Mouse (Mus musculus): ENCODE measurements around the gene Pck2. TPM values are rescaled to one million over a fixed set of nuclear protein-coding genes. Genes with fewer than 3 reads are reported as not detected.

Pck2 gene
- polyA plus RNA-seq, 1 experiment from 2014 or later: 20.4 TPM

GRCm38 (mm10) chr14:55544334-55544733, 4.3 kb downstream of the Pck2 start:
- H3K27ac ChIP-seq (replicated peaks; ENCODE audit: low read depth, low read length): no peak overlapping the region
- ATAC-seq (ENCODE audit: insufficient number of reproducible peaks, low FRiP score, low TSS enrichment, low read depth) (no peak), DNase-seq (ENCODE audit: low spot score) (no peak)
- H3K9ac ChIP-seq (ENCODE audit: low read length): no peak overlapping the region
- peaks cover 11% of the 10 kb centered on the region; the same call in 1 of the 2 replicates for H3K36me3 ChIP-seq (ENCODE audit: control insufficient read depth, insufficient read depth, low read length)
- H3K4me3 ChIP-seq (ENCODE audit: low read depth, low read length): no peak overlapping the region
- H3K9me3 ChIP-seq (ENCODE audit: control insufficient read depth, low read length): no peaks in the 10 kb centered on the region
- 92% methylated on average over 9 of the region's 9 CpGs for WGBS
- no peak overlapping the region for H3K4me2 ChIP-seq (ENCODE audit: low read depth, severe bottlenecking)
- no peaks in the 10 kb centered on the region for H3K27me3 ChIP-seq (ENCODE audit: control insufficient read depth, insufficient read depth, low read length)
- peaks cover 8% of the 10 kb centered on the region for H3K4me1 ChIP-seq (ENCODE audit: control insufficient read depth, insufficient read depth, low read length)

GRCm38 (mm10) chr14:55550191-55550590, 10.1 kb downstream of the Pck2 start:
- Histone ChIP-seq H3K27me3 (ENCODE audit: control insufficient read depth, insufficient read depth, low read length) (no peaks in the 10 kb centered on the region), H3K4me3 (ENCODE audit: low read depth, low read length) (no peak overlapping the region), H3K9ac (ENCODE audit: low read length) (no peak overlapping the region), H3K36me3 (ENCODE audit: control insufficient read depth, insufficient read depth, low read length) (peaks cover 8% of the 10 kb centered on the region; the same call in 1 of the 2 replicates), H3K9me3 (ENCODE audit: control insufficient read depth, low read length) (no peaks in the 10 kb centered on the region), H3K4me2 (ENCODE audit: low read depth, severe bottlenecking) (no peak overlapping the region), H3K27ac (replicated peaks; ENCODE audit: low read depth, low read length) (no peak overlapping the region), H3K4me1 (ENCODE audit: control insufficient read depth, insufficient read depth, low read length) (no peaks in the 10 kb centered on the region)
- DNase-seq (ENCODE audit: low spot score) (no peak), ATAC-seq (ENCODE audit: insufficient number of reproducible peaks, low FRiP score, low TSS enrichment, low read depth) (no peak)
- WGBS: 92% methylated on average over 6 of the region's 6 CpGs

DNA sequence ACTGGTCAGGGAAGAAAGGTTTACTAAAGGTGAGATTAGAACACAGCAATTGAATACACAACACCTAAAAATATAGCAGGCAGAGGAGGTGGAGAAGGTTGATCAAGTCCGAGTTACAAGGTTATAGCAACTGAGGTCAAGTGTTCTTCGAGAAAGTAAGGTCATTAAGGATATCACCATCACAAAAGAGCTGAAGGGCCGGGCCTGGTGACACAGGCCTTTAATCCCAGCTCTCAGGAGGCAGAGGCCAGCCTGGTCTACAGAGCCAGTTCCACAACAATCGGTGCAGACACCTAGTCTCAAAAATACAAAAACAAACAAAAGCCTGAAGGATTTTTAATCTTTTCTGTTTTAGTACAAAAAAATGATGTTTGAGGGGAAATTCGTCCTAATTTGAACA, 11.3 kb downstream of the Pck2 start:
- no peak overlapping the region for H3K9ac ChIP-seq (ENCODE audit: low read length)
- no peak overlapping the region for H3K27ac ChIP-seq (replicated peaks; ENCODE audit: low read depth, low read length)
- H3K9me3 ChIP-seq (ENCODE audit: control insufficient read depth, low read length): no peaks in the 10 kb centered on the region
- ATAC-seq (ENCODE audit: insufficient number of reproducible peaks, low FRiP score, low TSS enrichment, low read depth) (no peak), DNase-seq (ENCODE audit: low spot score) (no peak)
- no peaks in the 10 kb centered on the region for H3K4me1 ChIP-seq (ENCODE audit: control insufficient read depth, insufficient read depth, low read length)
- WGBS: 72% methylated on average over 5 of the region's 5 CpGs
- no peaks in the 10 kb centered on the region for H3K27me3 ChIP-seq (ENCODE audit: control insufficient read depth, insufficient read depth, low read length)
- H3K4me3 ChIP-seq (ENCODE audit: low read depth, low read length): no peak overlapping the region
- H3K4me2 ChIP-seq (ENCODE audit: low read depth, severe bottlenecking): no peak overlapping the region
- H3K36me3 ChIP-seq (ENCODE audit: control insufficient read depth, insufficient read depth, low read length): peaks cover 8% of the 10 kb centered on the region; the same call in 1 of the 2 replicates

- no peak for ATAC-seq (ENCODE audit: insufficient number of reproducible peaks, low FRiP score, low TSS enrichment, low read depth)
- Histone ChIP-seq H3K9me3 (ENCODE audit: control insufficient read depth, low read length) (no peaks in the 10 kb centered on the region), H3K4me2 (ENCODE audit: low read depth, severe bottlenecking) (no peak overlapping the region), H3K27me3 (ENCODE audit: control insufficient read depth, insufficient read depth, low read length) (no peaks in the 10 kb centered on the region), H3K4me3 (ENCODE audit: low read depth, low read length) (no peak overlapping the region), H3K36me3 (ENCODE audit: control insufficient read depth, insufficient read depth, low read length) (peaks cover 8% of the 10 kb centered on the region; the same call in 1 of the 2 replicates), H3K4me1 (ENCODE audit: control insufficient read depth, insufficient read depth, low read length) (no peaks in the 10 kb centered on the region), H3K9ac (ENCODE audit: low read length) (no peak overlapping the region), H3K27ac (replicated peaks; ENCODE audit: low read depth, low read length) (no peak overlapping the region)
- WGBS: 94% methylated on average over 8 of the region's 8 CpGs
- DNase-seq (ENCODE audit: low spot score): no peak
These were observed 11.7 kb downstream of the Pck2 start for GRCm38 (mm10) chr14:55551794-55552193.

GRCm38 (mm10) chr14:55554635-55555034, 14.6 kb downstream of the Pck2 start:
- Histone ChIP-seq H3K27ac (replicated peaks; ENCODE audit: low read depth, low read length) (no peak overlapping the region), H3K4me2 (ENCODE audit: low read depth, severe bottlenecking) (no peak overlapping the region), H3K36me3 (ENCODE audit: control insufficient read depth, insufficient read depth, low read length) (no peaks in the 10 kb centered on the region), H3K27me3 (ENCODE audit: control insufficient read depth, insufficient read depth, low read length) (no peaks in the 10 kb centered on the region), H3K4me1 (ENCODE audit: control insufficient read depth, insufficient read depth, low read length) (no peaks in the 10 kb centered on the region), H3K4me3 (ENCODE audit: low read depth, low read length) (no peak overlapping the region), H3K9me3 (ENCODE audit: control insufficient read depth, low read length) (no peaks in the 10 kb centered on the region), H3K9ac (ENCODE audit: low read length) (no peak overlapping the region)
- ATAC-seq (ENCODE audit: insufficient number of reproducible peaks, low FRiP score, low TSS enrichment, low read depth): no peak
- DNase-seq (ENCODE audit: low spot score): no peak

DNA sequence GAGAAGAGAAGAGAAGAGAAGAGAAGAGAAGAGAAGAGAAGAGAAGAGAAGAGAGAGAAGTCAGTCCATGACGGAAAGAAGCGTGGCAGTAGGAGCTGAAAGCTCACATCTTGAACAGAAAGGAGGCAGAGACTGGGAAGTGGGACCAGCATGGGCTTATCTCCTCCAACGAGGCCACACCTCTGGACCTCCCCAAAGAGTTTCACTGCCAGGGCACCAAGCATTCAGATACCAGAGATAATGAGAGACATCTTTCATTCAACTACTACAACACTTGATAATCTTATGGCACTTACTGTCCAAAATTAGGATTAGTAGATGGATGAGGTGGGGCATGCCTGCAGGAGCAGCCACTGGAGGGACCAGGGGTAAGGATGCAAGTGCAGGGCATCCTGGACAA, 15.7 kb downstream of the Pck2 start:
- no peaks in the 10 kb centered on the region for H3K4me1 ChIP-seq (ENCODE audit: control insufficient read depth, insufficient read depth, low read length)
- no peak overlapping the region for H3K27ac ChIP-seq (replicated peaks; ENCODE audit: low read depth, low read length)
- H3K4me2 ChIP-seq (ENCODE audit: low read depth, severe bottlenecking): no peak overlapping the region
- ATAC-seq (ENCODE audit: insufficient number of reproducible peaks, low FRiP score, low TSS enrichment, low read depth) (no peak), DNase-seq (ENCODE audit: low spot score) (no peak)
- H3K27me3 ChIP-seq (ENCODE audit: control insufficient read depth, insufficient read depth, low read length): no peaks in the 10 kb centered on the region
- H3K36me3 ChIP-seq (ENCODE audit: control insufficient read depth, insufficient read depth, low read length): no peaks in the 10 kb centered on the region
- H3K9me3 ChIP-seq (ENCODE audit: control insufficient read depth, low read length): no peaks in the 10 kb centered on the region
- H3K9ac ChIP-seq (ENCODE audit: low read length): no peak overlapping the region
- no peak overlapping the region for H3K4me3 ChIP-seq (ENCODE audit: low read depth, low read length)
- WGBS: 85% methylated on average over 3 of the region's 3 CpGs

DNA sequence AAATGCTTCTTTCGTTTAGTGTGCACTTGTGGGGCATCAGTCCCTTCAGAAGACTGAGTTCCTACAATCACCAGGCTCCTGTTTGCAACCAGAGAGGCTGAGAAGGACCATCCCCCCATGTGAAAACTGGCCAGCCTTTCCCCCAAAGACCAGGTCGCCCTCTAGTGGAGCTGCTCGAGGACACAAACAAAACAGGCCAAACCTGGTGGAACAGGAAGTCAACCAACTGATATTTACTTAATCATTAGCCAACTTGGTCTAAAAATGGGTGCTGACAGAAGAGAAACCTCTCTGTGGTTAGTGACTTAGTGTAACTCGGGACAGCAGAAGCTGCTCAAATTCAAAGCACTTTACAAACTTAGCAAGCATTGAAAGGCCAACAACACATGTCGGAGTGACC, 16.9 kb downstream of the Pck2 start:
- peaks cover 4% of the 10 kb centered on the region; the same call in 1 of the 2 replicates for H3K4me1 ChIP-seq (ENCODE audit: control insufficient read depth, insufficient read depth, low read length)
- no peak overlapping the region for H3K4me3 ChIP-seq (ENCODE audit: low read depth, low read length)
- no peaks in the 10 kb centered on the region for H3K27me3 ChIP-seq (ENCODE audit: control insufficient read depth, insufficient read depth, low read length)
- H3K9me3 ChIP-seq (ENCODE audit: control insufficient read depth, low read length): no peaks in the 10 kb centered on the region
- WGBS: 24% methylated on average over 5 of the region's 5 CpGs
- no peak overlapping the region for H3K9ac ChIP-seq (ENCODE audit: low read length)
- ATAC-seq (ENCODE audit: insufficient number of reproducible peaks, low FRiP score, low TSS enrichment, low read depth): no peak
- H3K27ac ChIP-seq (replicated peaks; ENCODE audit: low read depth, low read length): no peak overlapping the region
- H3K4me2 ChIP-seq (ENCODE audit: low read depth, severe bottlenecking): no peak overlapping the region
- peak; percentile 77 for DNase-seq (ENCODE audit: low spot score)
- no peaks in the 10 kb centered on the region for H3K36me3 ChIP-seq (ENCODE audit: control insufficient read depth, insufficient read depth, low read length)

GRCm38 (mm10) chr14:55557587-55557986, 17.5 kb downstream of the Pck2 start:
- no peak overlapping the region for H3K4me2 ChIP-seq (ENCODE audit: low read depth, severe bottlenecking)
- no peaks in the 10 kb centered on the region for H3K36me3 ChIP-seq (ENCODE audit: control insufficient read depth, insufficient read depth, low read length)
- WGBS: 94% methylated on average over 3 of the region's 3 CpGs
- ATAC-seq (ENCODE audit: insufficient number of reproducible peaks, low FRiP score, low TSS enrichment, low read depth) (no peak), DNase-seq (ENCODE audit: low spot score) (no peak)
- H3K27me3 ChIP-seq (ENCODE audit: control insufficient read depth, insufficient read depth, low read length): no peaks in the 10 kb centered on the region
- H3K9me3 ChIP-seq (ENCODE audit: control insufficient read depth, low read length): no peaks in the 10 kb centered on the region
- peaks cover 4% of the 10 kb centered on the region; the same call in 1 of the 2 replicates for H3K4me1 ChIP-seq (ENCODE audit: control insufficient read depth, insufficient read depth, low read length)
- no peak overlapping the region for H3K27ac ChIP-seq (replicated peaks; ENCODE audit: low read depth, low read length)
- no peak overlapping the region for H3K9ac ChIP-seq (ENCODE audit: low read length)
- H3K4me3 ChIP-seq (ENCODE audit: low read depth, low read length): no peak overlapping the region

DNA sequence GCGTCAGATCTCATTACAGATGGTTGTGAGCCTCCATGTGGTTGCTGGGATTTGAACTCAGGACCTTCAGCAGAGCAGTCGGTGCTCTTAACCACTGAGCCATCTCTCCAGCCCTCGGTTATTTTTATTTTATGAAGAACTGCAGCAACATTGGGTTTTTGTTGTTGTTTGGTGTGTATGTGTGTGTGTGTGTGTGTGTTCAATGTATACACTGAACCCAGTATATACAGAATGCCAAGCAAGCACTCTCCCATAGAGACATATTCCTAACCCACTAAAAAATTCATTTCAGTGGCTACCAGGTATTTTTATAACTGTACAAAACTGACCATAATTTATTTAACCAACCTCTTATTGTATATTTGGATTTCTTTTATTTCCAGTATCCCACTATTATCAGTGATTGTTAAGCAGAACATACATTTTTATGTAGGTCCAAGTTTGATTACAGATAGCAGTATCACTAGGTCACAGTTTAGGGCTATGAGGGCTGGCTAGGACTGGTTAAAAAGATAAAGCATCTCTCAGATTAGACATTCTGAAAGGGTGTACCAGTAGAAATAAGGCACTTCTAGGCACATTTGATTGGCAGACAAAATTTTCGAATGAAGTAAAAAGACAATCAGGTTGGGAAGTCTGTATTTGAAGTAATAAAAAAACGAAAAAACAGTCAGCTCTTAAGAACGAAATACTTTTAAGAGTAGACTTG, 18.8 kb downstream of the Pck2 start:
- H3K4me1 ChIP-seq (ENCODE audit: control insufficient read depth, insufficient read depth, low read length): peaks cover 4% of the 10 kb centered on the region; the same call in 1 of the 2 replicates
- DNase-seq (ENCODE audit: low spot score): no peak
- H3K27ac ChIP-seq (replicated peaks; ENCODE audit: low read depth, low read length): no peak overlapping the region
- peak overlapping the region; percentile 50; the same call in 1 of the 2 replicates for H3K4me2 ChIP-seq (ENCODE audit: low read depth, severe bottlenecking)
- peak overlapping the region; percentile 55 for H3K4me3 ChIP-seq (ENCODE audit: low read depth, low read length)
- H3K9ac ChIP-seq (ENCODE audit: low read length): no peak overlapping the region
- 59% methylated on average over 6 of the region's 6 CpGs for WGBS
- no peaks in the 10 kb centered on the region for H3K9me3 ChIP-seq (ENCODE audit: control insufficient read depth, low read length)
- ATAC-seq (ENCODE audit: insufficient number of reproducible peaks, low FRiP score, low TSS enrichment, low read depth): no peak
- no peaks in the 10 kb centered on the region for H3K36me3 ChIP-seq (ENCODE audit: control insufficient read depth, insufficient read depth, low read length)
- no peaks in the 10 kb centered on the region for H3K27me3 ChIP-seq (ENCODE audit: control insufficient read depth, insufficient read depth, low read length)
